Mouse (Mus musculus) hindbrain, postnatal 0 days (tissue): ENCODE results near the gene Nsd1. TPM values are rescaled to one million over a fixed set of nuclear protein-coding genes. Genes with fewer than 3 reads are reported as not detected.
A peak's percentile ranks its signal among the peaks of the same experiment; 100 is the strongest.

ENCODE experiments used
- ATAC-seq: fragments of 200-750 bp; cut with Nextera tagmentation; 2 replicates; pipeline ENCODE4 v1.8.0; 2017; ENCODE audit warnings: mild to moderate bottlenecking, moderate TSS enrichment, moderate library complexity
- DNase-seq: peaks from one replicate; pipeline ENCODE4 v3.0.0-alpha.2; 2015; ENCODE audit warnings: low spot score
- H3K27ac ChIP-seq: fragments of 300-500 bp; sonication (generic); 2 replicates; pipeline ENCODE4 v1.5.1; 2014; ENCODE audit warnings: mild to moderate bottlenecking
- H3K27me3 ChIP-seq: fragments of 300-500 bp; sonication (generic); 2 replicates; pipeline ENCODE4 v1.6.1; 2014; ENCODE audit warnings: low read length, mixed read lengths; ENCODE audit not compliant: insufficient read depth
- H3K36me3 ChIP-seq: fragments of 300-500 bp; sonication (generic); 2 replicates; pipeline ENCODE4 v1.6.1; 2014; ENCODE audit warnings: low read length, mixed read lengths; ENCODE audit not compliant: insufficient read depth
- H3K4me1 ChIP-seq: fragments of 300-500 bp; sonication (generic); 2 replicates; pipeline ENCODE4 v1.6.1; 2014; ENCODE audit warnings: antibody characterized with exemption, low read length, mixed read lengths; ENCODE audit not compliant: insufficient read depth
- H3K4me2 ChIP-seq: fragments of 300-500 bp; sonication (generic); 2 replicates; pipeline ENCODE4 v1.6.1; 2014; ENCODE audit warnings: low read depth, mild to moderate bottlenecking, low read length, moderate library complexity, mixed read lengths
- H3K4me3 ChIP-seq: fragments of 300-500 bp; sonication (generic); 2 replicates; pipeline ENCODE4 v1.5.1; 2014; ENCODE audit warnings: low read length
- H3K9ac ChIP-seq: fragments of 300-500 bp; sonication (generic); replicated peaks from 2 replicates; pipeline ENCODE4 v1.6.1; 2014; ENCODE audit warnings: mild to moderate bottlenecking, low read length, moderate library complexity, mixed read lengths
- H3K9me3 ChIP-seq: fragments of 300-500 bp; sonication (generic); 2 replicates; pipeline ENCODE4 v1.6.1; 2016; ENCODE audit warnings: low read length, mixed read lengths
- CTCF ChIP-seq: IDR thresholded peaks from 2 replicates; pipeline ENCODE4 v1.5.1; 2016; ENCODE audit warnings: antibody characterized with exemption, control low read depth, low read depth
- WGBS: fragments of 180-500 bp; shearing (Covaris S2); extraction: QIAGEN DNeasy Blood & Tissue Kit; methylation state at CpG from one replicate; pipeline ENCODE4 v1.1.7; 2014; 5-methylcytosine and 5-hydroxymethylcytosine counted together
- polyA plus RNA-seq: library from polyadenylated mRNA; unstranded; fragments of >200 nt; fragmentation: Nextera tagmentation; extraction: Ambion mirVana; gene quantifications from 2 replicates; pipeline ENCODE4 v1.2.1, GENCODE M21; 2015
- total RNA-seq: library from RNA; depleted of rRNA; stranded (reverse); fragments of >200 nt; gene quantifications from 2 replicates; pipeline ENCODE4 v1.2.3, GENCODE M21; 2014

Nsd1 gene
- total and polyA plus RNA-seq, 2 experiments from 2014 or later: 59.3 to 64.0 TPM

GRCm38 (mm10) chr13:55205448-55206205, 4.0 kb upstream of the Nsd1 start:
- 90% methylated on average over 6 of the region's 6 CpGs for WGBS
- Histone ChIP-seq H3K27ac (no peak overlapping the region), H3K9ac (no peak overlapping the region), H3K4me3 (no peak overlapping the region), H3K9me3 (no peaks in the 10 kb centered on the region), H3K4me2 (no peak overlapping the region), H3K36me3 (no peaks in the 10 kb centered on the region), H3K4me1 (0 out of 2 replicates have a peak, but pooled peaks cover 9% of the 10 kb centered on the region), H3K27me3 (no peaks in the 10 kb centered on the region)
- no peak for ATAC-seq
- TF ChIP-seq CTCF: no peak
- no peak for DNase-seq

GRCm38 (mm10) chr13:55208837-55209648, 539 bp upstream of the Nsd1 start:
- Histone ChIP-seq H3K27me3 (no peaks in the 10 kb centered on the region), H3K36me3 (no peaks in the 10 kb centered on the region; the same call in 1 of the 2 replicates), H3K9me3 (no peaks in the 10 kb centered on the region), H3K4me2 (no peak overlapping the region), H3K4me1 (peaks cover 20% of the 10 kb centered on the region), H3K4me3 (no peak overlapping the region), H3K27ac (peak overlapping the region; percentile 98; the same call in 1 of the 2 replicates), H3K9ac (no peak overlapping the region)
- TF ChIP-seq CTCF: peak; percentile 26
- ATAC-seq (no peak), DNase-seq (peak; percentile 20)
- WGBS: 64% methylated on average over 13 of the region's 13 CpGs

GRCm38 (mm10) chr13:55210193-55210970, 800 bp downstream of the Nsd1 start:
- peak overlapping the region; percentile 93 for H3K9ac ChIP-seq
- peaks cover 31% of the 10 kb centered on the region for H3K4me1 ChIP-seq
- H3K27me3 ChIP-seq: no peaks in the 10 kb centered on the region
- no peak for TF ChIP-seq CTCF
- peak overlapping the region; percentile 98 for H3K27ac ChIP-seq
- DNase-seq (peak; percentile 71), ATAC-seq (peak; percentile 51)
- H3K4me3 ChIP-seq: peak overlapping the region; percentile 76
- H3K9me3 ChIP-seq: no peaks in the 10 kb centered on the region
- peaks cover 7% of the 10 kb centered on the region; the same call in 1 of the 2 replicates for H3K36me3 ChIP-seq
- H3K4me2 ChIP-seq: peak overlapping the region; percentile 79
- WGBS: 2% methylated on average over 55 of the region's 77 CpGs

GRCm38 (mm10) chr13:55210971-55211220, 1.3 kb downstream of the Nsd1 start:
- TF ChIP-seq CTCF: no peak
- Histone ChIP-seq H3K4me2 (peak overlapping the region; percentile 79), H3K9ac (peak overlapping the region; percentile 93), H3K27me3 (no peaks in the 10 kb centered on the region), H3K36me3 (peaks cover 7% of the 10 kb centered on the region; the same call in 1 of the 2 replicates), H3K4me3 (peak overlapping the region; percentile 76), H3K9me3 (no peaks in the 10 kb centered on the region), H3K4me1 (peaks cover 36% of the 10 kb centered on the region), H3K27ac (peak overlapping the region; percentile 98)
- WGBS: under 1% methylated on average over 17 of the region's 17 CpGs
- peak; percentile 75 for ATAC-seq
- DNase-seq: no peak

GRCm38 (mm10) chr13:55211221-55212010, 1.8 kb downstream of the Nsd1 start:
- Histone ChIP-seq H3K9me3 (no peaks in the 10 kb centered on the region), H3K36me3 (peaks cover 7% of the 10 kb centered on the region; the same call in 1 of the 2 replicates), H3K27ac (peak overlapping the region; percentile 98), H3K9ac (peak overlapping the region; percentile 93), H3K4me3 (peak overlapping the region; percentile 76), H3K27me3 (no peaks in the 10 kb centered on the region), H3K4me1 (peaks cover 42% of the 10 kb centered on the region), H3K4me2 (peak overlapping the region; percentile 79)
- WGBS: 2% methylated on average over 47 of the region's 93 CpGs
- no peak for TF ChIP-seq CTCF
- peak; percentile 86 for ATAC-seq
- DNase-seq: peak; percentile 97

GRCm38 (mm10) chr13:55212011-55212360, 2.4 kb downstream of the Nsd1 start:
- Histone ChIP-seq H3K4me2 (peak overlapping the region; percentile 79), H3K9ac (peak overlapping the region; percentile 93), H3K9me3 (no peaks in the 10 kb centered on the region), H3K36me3 (peaks cover 7% of the 10 kb centered on the region; the same call in 1 of the 2 replicates), H3K27me3 (no peaks in the 10 kb centered on the region), H3K27ac (peak overlapping the region; percentile 98), H3K4me3 (peak overlapping the region; percentile 76), H3K4me1 (peaks cover 42% of the 10 kb centered on the region)
- DNase-seq (no peak), ATAC-seq (peak; percentile 58)
- 4% methylated on average over 8 of the region's 32 CpGs for WGBS
- no peak for TF ChIP-seq CTCF
